Mouse (Mus musculus): ENCODE measurements around the gene Pgd.
"Not testable (repeated sequence)": the region's sequence is repeated elsewhere in the genome, so short reads cannot be mapped to it uniquely, and the experiment has no call there.

Gene Pgd

GRCm38 (mm10) chr4:149131789-149132565, 34.6 kb downstream of the Pgd start:
- no peak for DNase-seq

GRCm38 (mm10) chr4:149131021-149131752, 35.4 kb downstream of the Pgd start:
- DNase-seq, result no peak

DNA sequence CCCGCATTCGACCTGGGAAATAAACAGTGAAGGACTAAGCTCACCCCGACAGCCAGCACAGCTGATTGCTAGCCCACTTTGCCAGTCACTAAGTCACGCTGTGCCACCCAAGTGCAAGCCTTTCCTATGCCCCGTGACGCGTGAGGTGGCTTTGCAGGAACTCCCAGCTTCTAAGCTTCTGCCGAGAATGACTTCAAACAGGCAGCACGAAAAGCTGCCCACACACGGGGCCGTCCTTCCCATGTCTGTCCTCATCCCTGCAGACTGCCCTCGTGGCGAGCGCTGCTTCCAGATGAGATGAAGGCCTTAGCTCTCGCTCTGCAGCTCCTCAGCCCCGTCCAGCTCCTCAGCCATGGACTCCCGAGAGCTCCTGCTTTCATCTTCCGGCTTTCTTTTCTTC, 38.1 kb downstream of the Pgd start:
- DNase-seq, result no peak

GRCm38 (mm10) chr4:149126663-149127062, 39.9 kb downstream of the Pgd start, which contains the start of gene Cort:
Cort (minus strand) TSS chr4:149126763.
- no peak for DNase-seq

- DNase-seq, result no peak
Measured at GRCm38 (mm10) chr4:149126115-149126509, 40.5 kb downstream of the Pgd start.

DNA sequence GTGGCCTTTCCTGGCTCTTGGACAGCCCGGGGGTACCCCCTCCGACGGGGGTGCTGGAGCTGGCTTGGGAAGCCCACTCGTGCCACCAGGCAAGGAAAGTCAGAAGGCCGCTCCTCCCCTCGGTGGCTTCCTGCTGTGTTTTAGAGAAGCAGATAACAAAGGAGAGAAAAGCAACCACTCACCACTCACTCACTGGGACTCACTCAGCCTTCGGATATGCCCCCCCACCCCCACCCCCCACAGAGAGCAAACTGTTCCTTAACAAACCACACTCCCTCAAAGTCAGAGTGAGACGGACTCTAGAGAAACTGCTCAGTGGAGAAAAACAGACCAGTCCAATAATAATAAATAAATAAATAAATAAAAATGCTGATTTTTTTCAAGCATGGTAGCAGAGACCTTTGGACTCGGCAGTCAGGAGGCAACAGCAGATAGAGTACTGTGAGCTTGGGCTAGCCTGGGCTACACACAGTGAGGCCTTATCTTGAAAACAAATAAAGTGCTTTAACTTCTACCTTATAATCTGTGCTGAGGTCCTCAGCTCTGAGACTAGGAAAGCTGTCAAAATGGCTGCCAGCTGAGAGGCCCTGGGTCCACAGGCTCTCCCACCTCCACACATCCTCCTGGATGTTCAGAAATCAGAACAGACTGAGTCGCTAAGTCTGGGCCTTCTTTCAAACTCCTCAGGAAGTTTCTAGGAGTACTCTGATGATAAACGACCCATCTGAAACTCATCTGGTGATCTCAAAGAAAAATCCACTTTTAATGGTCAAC, 41.0 kb downstream of the Pgd start:
- DNase-seq, result no peak

DNA sequence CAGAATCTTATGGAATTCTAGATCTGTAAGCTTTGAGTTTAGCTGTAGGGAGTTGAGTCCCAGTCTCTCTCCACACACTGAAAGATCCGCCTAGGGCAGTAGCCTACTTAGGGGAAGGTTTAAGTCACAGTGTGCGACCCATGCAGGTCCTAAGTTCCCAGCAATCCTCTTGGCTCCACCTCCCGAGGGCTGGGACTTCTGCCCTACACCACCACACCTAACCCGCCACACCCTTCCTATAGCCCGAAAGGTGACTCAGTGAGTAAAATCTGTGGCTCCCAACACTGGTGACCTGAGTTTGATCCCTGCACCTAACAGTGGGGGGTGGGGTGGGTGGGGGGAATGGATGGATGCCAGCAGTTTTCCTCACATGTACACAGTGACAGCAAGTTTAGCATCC, 43.1 kb downstream of the Pgd start:
- no peak for DNase-seq

DNA sequence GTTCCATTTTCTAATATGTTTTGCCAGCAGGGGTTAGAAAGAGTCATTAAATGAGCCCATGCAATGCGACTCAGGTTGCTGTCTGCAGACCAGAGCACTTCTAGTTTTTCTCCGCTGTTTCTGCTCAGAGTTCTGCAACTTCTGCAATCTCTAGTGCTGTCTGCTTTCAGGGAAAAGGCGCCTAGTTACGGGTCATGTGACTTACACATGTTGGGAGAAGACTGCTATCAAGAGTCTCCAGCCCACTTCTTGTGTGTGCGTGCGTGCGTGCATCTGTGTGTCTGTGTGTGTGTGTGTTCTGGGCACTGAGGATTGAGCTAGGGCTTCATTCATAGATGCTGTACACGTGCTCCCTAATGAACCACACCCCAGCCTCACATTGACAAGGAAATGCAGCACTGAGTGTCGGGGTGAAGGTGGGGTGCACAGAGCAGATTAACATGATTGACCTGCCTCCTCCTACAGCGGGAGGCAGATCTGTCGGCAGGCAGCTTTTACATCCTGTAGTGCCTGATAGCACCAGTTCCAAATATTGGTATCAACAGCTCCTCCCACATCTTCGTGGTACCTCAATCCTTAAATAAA, 46.5 kb downstream of the Pgd start:
- not testable (repeated sequence) for DNase-seq

DNA sequence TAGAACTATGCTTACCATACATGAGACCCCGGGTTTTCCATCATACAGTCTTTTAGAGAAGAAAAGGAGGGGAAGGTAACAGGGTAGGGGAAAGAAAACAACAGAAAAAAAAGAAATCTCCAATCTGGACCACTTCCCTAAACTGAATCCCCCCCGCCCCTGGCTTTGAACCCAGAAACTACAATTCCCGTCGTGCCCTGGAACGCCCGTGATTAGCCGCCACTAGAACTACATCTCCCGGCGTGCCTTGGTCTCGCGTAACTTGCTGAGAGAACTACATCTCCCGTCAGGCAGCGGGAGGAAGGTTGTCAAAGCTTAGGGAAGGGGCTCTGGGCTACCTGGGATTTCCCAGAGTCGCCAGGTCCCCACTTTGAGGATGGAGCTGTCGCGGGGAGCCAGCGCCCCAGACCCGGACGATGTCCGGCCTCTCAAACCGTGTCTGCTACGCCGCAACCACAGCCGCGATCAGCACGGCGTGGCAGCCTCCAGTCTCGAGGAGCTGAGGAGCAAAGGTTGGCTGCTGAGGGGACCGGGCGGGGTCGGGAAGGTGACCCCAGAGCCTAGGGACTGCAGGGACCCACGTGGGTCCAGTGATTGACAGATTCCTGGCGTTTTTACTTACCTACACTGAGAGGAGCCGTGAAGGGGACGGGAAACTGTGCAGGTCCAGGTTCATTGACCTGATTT, 62.6 kb downstream of the Pgd start, which contains the start of gene Dffa:
TSS of gene Dffa (plus strand) at position 272 of the 687 bp plus-strand sequence.
- peak; percentile 96 to 97 for DNase-seq

- DNase-seq, result no peak
Measured at GRCm38 (mm10) chr4:149101456-149101855, 65.1 kb downstream of the Pgd start.

GRCm38 (mm10) chr4:149100449-149100848, 66.1 kb downstream of the Pgd start:
- not testable (repeated sequence) for DNase-seq
